Mouse (Mus musculus): Measurements from ENCODE around the gene Gfer. TPM values are rescaled to one million over a fixed set of nuclear protein-coding genes. Genes with fewer than 3 reads are reported as not detected.
A peak's percentile ranks its signal among the peaks of the same experiment; 100 is the strongest.

The Gfer gene
- polyA plus RNA-seq, 1 experiment from 2014 or later, result 48.1 TPM

DNA sequence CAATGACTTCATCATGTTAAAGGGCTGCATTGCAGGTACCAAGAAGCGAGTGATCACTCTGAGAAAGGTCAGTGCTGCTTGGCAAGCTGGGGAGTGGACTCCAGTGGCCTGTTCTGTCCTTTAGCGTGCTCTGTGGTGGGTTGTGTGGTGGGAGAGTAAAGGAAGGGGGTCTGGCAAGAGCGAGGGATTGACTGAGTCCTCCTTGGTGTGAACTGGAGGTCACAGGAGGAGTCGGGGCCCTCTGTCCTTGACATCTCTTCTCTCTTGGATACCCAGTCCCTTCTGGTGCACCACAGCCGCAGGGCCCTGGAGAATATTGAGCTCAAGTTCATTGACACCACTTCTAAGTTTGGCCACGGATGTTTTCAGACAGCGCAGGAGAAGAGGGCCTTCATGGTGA lies 39.5 kb upstream of the Gfer start:
- no peaks in the 10 kb centered on the region for H3K27me3 ChIP-seq (replicated peaks; ENCODE audit: control insufficient read depth, insufficient read depth, low read length)
- no peak overlapping the region for H3K4me3 ChIP-seq (ENCODE audit: low read depth, low read length)
- 92% methylated on average over 7 of the region's 7 CpGs for WGBS
- H3K9ac ChIP-seq (ENCODE audit: low read length), result no peak overlapping the region
- DNase-seq (ENCODE audit: low spot score) (no peak), ATAC-seq (replicated peaks; ENCODE audit: low FRiP score, low TSS enrichment, low read depth) (no peak)
- peaks cover 7% of the 10 kb centered on the region; the same call in 1 of the 2 replicates for H3K4me1 ChIP-seq (replicated peaks; ENCODE audit: control insufficient read depth, insufficient read depth, low read length)
- no peaks in the 10 kb centered on the region for H3K9me3 ChIP-seq (ENCODE audit: control insufficient read depth, low read length)
- H3K4me2 ChIP-seq (ENCODE audit: low read length), result peak overlapping the region; percentile 82
- H3K27ac ChIP-seq (ENCODE audit: low read depth), result peak overlapping the region; percentile 60; the same call in 1 of the 2 replicates
- H3K36me3 ChIP-seq (ENCODE audit: control insufficient read depth, insufficient read depth, low read length), result 0 out of 2 replicates have a peak, but pooled peaks cover 4% of the 10 kb centered on the region

GRCm38 (mm10) chr17:24734513-24734912 lies 38.6 kb upstream of the Gfer start:
- 90% methylated on average over 1 of the region's 1 CpGs for WGBS
- DNase-seq (ENCODE audit: low spot score) (no peak), ATAC-seq (replicated peaks; ENCODE audit: low FRiP score, low TSS enrichment, low read depth) (no peak)

GRCm38 (mm10) chr17:24733434-24734050 lies 37.6 kb upstream of the Gfer start:
- no peaks in the 10 kb centered on the region for H3K27me3 ChIP-seq (replicated peaks; ENCODE audit: control insufficient read depth, insufficient read depth, low read length)
- H3K4me1 ChIP-seq (replicated peaks; ENCODE audit: control insufficient read depth, insufficient read depth, low read length), result peaks cover 7% of the 10 kb centered on the region; the same call in 1 of the 2 replicates
- no peak overlapping the region for H3K4me3 ChIP-seq (ENCODE audit: low read depth, low read length)
- H3K4me2 ChIP-seq (ENCODE audit: low read length), result no peak overlapping the region
- ATAC-seq (replicated peaks; ENCODE audit: low FRiP score, low TSS enrichment, low read depth) (no peak), DNase-seq (ENCODE audit: low spot score) (no peak)
- no peaks in the 10 kb centered on the region for H3K36me3 ChIP-seq (ENCODE audit: control insufficient read depth, insufficient read depth, low read length)
- no peak overlapping the region for H3K9ac ChIP-seq (ENCODE audit: low read length)
- H3K9me3 ChIP-seq (ENCODE audit: control insufficient read depth, low read length), result no peaks in the 10 kb centered on the region
- WGBS, result 91% methylated on average over 21 of the region's 21 CpGs
- no peak overlapping the region for H3K27ac ChIP-seq (ENCODE audit: low read depth)

More at GRCm38 (mm10) chr17:24734513-24734912, 38.6 kb upstream of the Gfer start:
- Histone ChIP-seq H3K36me3 (ENCODE audit: control insufficient read depth, insufficient read depth, low read length) (no peaks in the 10 kb centered on the region), H3K4me3 (ENCODE audit: low read depth, low read length) (no peak overlapping the region), H3K4me2 (ENCODE audit: low read length) (no peak overlapping the region), H3K4me1 (replicated peaks; ENCODE audit: control insufficient read depth, insufficient read depth, low read length) (peaks cover 7% of the 10 kb centered on the region; the same call in 1 of the 2 replicates), H3K9ac (ENCODE audit: low read length) (no peak overlapping the region), H3K27me3 (replicated peaks; ENCODE audit: control insufficient read depth, insufficient read depth, low read length) (no peaks in the 10 kb centered on the region), H3K27ac (ENCODE audit: low read depth) (no peak overlapping the region), H3K9me3 (ENCODE audit: control insufficient read depth, low read length) (no peaks in the 10 kb centered on the region)

DNA sequence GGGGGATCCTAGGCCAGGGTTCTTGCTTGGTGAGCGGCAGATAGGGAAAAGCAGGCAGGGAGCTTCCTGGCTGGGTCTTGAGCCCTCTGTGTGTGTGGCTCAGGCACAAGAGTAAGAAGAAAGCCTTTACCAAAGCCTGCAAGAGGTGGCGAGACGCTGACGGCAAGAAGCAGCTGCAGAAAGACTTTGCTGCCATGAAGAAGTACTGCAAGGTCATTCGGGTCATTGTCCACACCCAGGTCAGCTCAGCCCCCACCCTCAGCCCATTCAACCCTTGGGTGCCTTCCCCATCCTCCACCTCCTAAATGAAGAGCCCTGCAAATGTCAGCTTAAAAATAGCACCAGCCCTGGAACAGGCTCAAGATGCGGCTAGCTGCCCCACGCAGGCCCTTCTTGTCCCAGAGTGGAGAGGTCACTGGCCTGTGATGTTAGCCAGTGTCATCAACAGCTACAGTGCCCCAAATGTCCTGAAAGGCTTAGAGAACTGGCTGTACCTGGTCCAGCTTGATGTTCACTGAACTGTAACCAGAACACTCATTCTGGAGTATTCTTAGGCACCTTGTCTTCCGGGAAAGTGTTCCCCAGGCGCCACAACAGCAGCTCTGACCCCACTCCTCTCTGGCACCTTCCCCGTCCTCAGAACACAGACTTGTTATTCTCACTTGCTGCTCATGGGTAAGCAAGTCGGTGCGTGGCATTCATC lies 36.4 kb upstream of the Gfer start:
- no peak overlapping the region for H3K9ac ChIP-seq (ENCODE audit: low read length)
- H3K27me3 ChIP-seq (replicated peaks; ENCODE audit: control insufficient read depth, insufficient read depth, low read length), result no peaks in the 10 kb centered on the region
- no peak overlapping the region for H3K27ac ChIP-seq (ENCODE audit: low read depth)
- H3K4me3 ChIP-seq (ENCODE audit: low read depth, low read length), result no peak overlapping the region
- H3K4me2 ChIP-seq (ENCODE audit: low read length), result no peak overlapping the region
- no peak for DNase-seq (ENCODE audit: low spot score)
- peaks cover 4% of the 10 kb centered on the region; the same call in 1 of the 2 replicates for H3K4me1 ChIP-seq (replicated peaks; ENCODE audit: control insufficient read depth, insufficient read depth, low read length)
- H3K9me3 ChIP-seq (ENCODE audit: control insufficient read depth, low read length), result no peaks in the 10 kb centered on the region
- 82% methylated on average over 12 of the region's 12 CpGs for whole genome bisulfite sequencing
- no peaks in the 10 kb centered on the region for H3K36me3 ChIP-seq (ENCODE audit: control insufficient read depth, insufficient read depth, low read length)
- ATAC-seq (replicated peaks; ENCODE audit: low FRiP score, low TSS enrichment, low read depth), result no peak

DNA sequence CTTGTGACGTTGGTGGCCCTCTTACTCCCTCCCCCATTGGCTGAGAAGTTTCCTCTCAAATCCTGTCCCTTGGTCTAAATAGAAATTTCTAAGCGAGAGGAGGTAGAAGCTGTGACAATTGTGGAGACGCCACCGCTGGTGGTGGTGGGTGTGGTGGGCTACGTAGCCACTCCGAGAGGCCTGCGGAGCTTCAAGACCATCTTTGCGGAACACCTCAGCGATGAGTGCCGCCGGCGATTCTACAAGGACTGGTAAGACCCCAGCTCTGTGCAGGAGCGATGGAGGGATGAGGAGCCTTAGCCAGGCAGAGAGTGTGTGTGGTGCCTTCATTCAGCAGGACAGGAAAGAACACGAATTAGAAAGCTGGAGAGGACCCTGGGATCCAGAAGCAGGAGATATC lies 34.8 kb upstream of the Gfer start:
- ATAC-seq (replicated peaks; ENCODE audit: low FRiP score, low TSS enrichment, low read depth) (no peak), DNase-seq (ENCODE audit: low spot score) (no peak)
- Histone ChIP-seq H3K9me3 (ENCODE audit: control insufficient read depth, low read length) (no peaks in the 10 kb centered on the region), H3K4me3 (ENCODE audit: low read depth, low read length) (no peak overlapping the region), H3K27me3 (replicated peaks; ENCODE audit: control insufficient read depth, insufficient read depth, low read length) (no peaks in the 10 kb centered on the region), H3K36me3 (ENCODE audit: control insufficient read depth, insufficient read depth, low read length) (no peaks in the 10 kb centered on the region), H3K9ac (ENCODE audit: low read length) (no peak overlapping the region), H3K27ac (ENCODE audit: low read depth) (no peak overlapping the region), H3K4me2 (ENCODE audit: low read length) (no peak overlapping the region), H3K4me1 (replicated peaks; ENCODE audit: control insufficient read depth, insufficient read depth, low read length) (peaks cover under 1% of the 10 kb centered on the region; the same call in 1 of the 2 replicates)
- 80% methylated on average over 14 of the region's 14 CpGs for WGBS

DNA sequence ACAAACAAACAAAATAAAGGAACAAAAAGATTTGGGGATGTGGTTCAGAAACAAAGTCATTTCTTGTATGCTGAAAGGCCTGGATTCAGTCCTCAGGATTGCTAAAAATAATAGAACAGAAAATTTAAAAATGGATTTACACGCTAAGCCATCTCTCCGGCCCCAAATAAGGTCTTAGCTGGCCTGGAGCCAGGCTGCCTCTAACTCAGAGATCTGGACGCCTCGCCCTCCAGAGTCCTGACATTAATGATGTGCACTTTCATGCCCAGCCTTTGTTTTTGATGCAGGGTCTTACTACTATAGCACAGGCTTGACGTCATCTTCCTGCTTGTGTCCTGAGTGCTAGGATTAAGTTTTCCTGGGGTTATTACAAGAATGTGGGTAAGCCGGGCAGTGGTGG lies 33.1 kb upstream of the Gfer start:
- WGBS, result 66% methylated on average over 6 of the region's 6 CpGs
- Histone ChIP-seq H3K4me1 (replicated peaks; ENCODE audit: control insufficient read depth, insufficient read depth, low read length) (no peaks in the 10 kb centered on the region), H3K36me3 (ENCODE audit: control insufficient read depth, insufficient read depth, low read length) (no peaks in the 10 kb centered on the region), H3K4me2 (ENCODE audit: low read length) (no peak overlapping the region), H3K9me3 (ENCODE audit: control insufficient read depth, low read length) (no peaks in the 10 kb centered on the region), H3K27ac (ENCODE audit: low read depth) (no peak overlapping the region), H3K27me3 (replicated peaks; ENCODE audit: control insufficient read depth, insufficient read depth, low read length) (no peaks in the 10 kb centered on the region), H3K9ac (ENCODE audit: low read length) (no peak overlapping the region), H3K4me3 (ENCODE audit: low read depth, low read length) (no peak overlapping the region)
- ATAC-seq (replicated peaks; ENCODE audit: low FRiP score, low TSS enrichment, low read depth) (no peak), DNase-seq (ENCODE audit: low spot score) (no peak)

DNA sequence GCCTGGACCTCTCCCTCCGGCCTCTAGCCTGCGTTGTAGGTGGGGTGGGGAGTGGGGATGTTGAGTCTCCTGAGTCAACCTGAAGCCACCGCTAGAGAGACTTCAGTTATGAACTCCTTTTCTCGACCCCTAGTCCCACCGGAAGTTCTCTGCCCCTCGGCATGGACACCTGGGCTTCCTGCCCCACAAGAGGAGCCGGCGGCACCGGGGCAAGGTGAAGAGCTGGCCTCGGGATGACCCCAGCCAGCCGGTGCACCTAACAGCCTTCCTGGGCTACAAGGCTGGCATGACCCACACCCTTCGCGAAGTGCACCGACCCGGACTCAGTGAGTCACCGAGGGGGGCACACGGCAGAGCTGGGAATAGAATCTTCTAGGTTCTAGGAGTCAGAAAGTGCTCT lies 32.2 kb upstream of the Gfer start:
- WGBS, result 69% methylated on average over 17 of the region's 17 CpGs
- DNase-seq (ENCODE audit: low spot score), result no peak
- H3K9ac ChIP-seq (ENCODE audit: low read length), result no peak overlapping the region

GRCm38 (mm10) chr17:24727618-24728017 lies 31.7 kb upstream of the Gfer start, which contains the start of gene Rpl3l:
Rpl3l (plus strand) TSS chr17:24727820.
- Histone ChIP-seq H3K36me3 (ENCODE audit: control insufficient read depth, insufficient read depth, low read length) (0 out of 2 replicates have a peak, but pooled peaks cover under 1% of the 10 kb centered on the region), H3K4me3 (ENCODE audit: low read depth, low read length) (no peak within 1 kb of the TSS), H3K27ac (ENCODE audit: low read depth) (no peak within 1 kb of the TSS), H3K9me3 (ENCODE audit: control insufficient read depth, low read length) (no peaks in the 10 kb centered on the region), H3K9ac (ENCODE audit: low read length) (no peak within 1 kb of the TSS), H3K4me1 (replicated peaks; ENCODE audit: control insufficient read depth, insufficient read depth, low read length) (peaks cover 8% of the 10 kb centered on the region; the same call in 1 of the 2 replicates), H3K4me2 (ENCODE audit: low read length) (no peak within 1 kb of the TSS), H3K27me3 (replicated peaks; ENCODE audit: control insufficient read depth, insufficient read depth, low read length) (no peaks in the 10 kb centered on the region)
- ATAC-seq (replicated peaks; ENCODE audit: low FRiP score, low TSS enrichment, low read depth) (no peak), DNase-seq (ENCODE audit: low spot score) (no peak)
- 70% methylated on average over 2 of the region's 2 CpGs for WGBS

More for the DNA sequence above, 32.2 kb upstream of the Gfer start:
- H3K36me3 ChIP-seq (ENCODE audit: control insufficient read depth, insufficient read depth, low read length), result no peaks in the 10 kb centered on the region
- peaks cover 3% of the 10 kb centered on the region; the same call in 1 of the 2 replicates for H3K4me1 ChIP-seq (replicated peaks; ENCODE audit: control insufficient read depth, insufficient read depth, low read length)
- H3K27me3 ChIP-seq (replicated peaks; ENCODE audit: control insufficient read depth, insufficient read depth, low read length), result no peaks in the 10 kb centered on the region
- H3K4me3 ChIP-seq (ENCODE audit: low read depth, low read length), result no peak overlapping the region
- no peak overlapping the region for H3K4me2 ChIP-seq (ENCODE audit: low read length)
- no peaks in the 10 kb centered on the region for H3K9me3 ChIP-seq (ENCODE audit: control insufficient read depth, low read length)
- no peak overlapping the region for H3K27ac ChIP-seq (ENCODE audit: low read depth)
- no peak for ATAC-seq (replicated peaks; ENCODE audit: low FRiP score, low TSS enrichment, low read depth)

Data from intestine, embryonic 14.5 days (tissue).